Mouse (Mus musculus): ENCODE data around the gene Epop. TPM values are rescaled to one million over a fixed set of nuclear protein-coding genes. Genes with fewer than 3 reads are reported as not detected.
A peak's percentile ranks its signal among the peaks of the same experiment; 100 is the strongest.
"Not testable (repeated sequence)": the region's sequence is repeated elsewhere in the genome, so short reads cannot be mapped to it uniquely, and the experiment has no call there.

The Epop gene
- polyA plus RNA-seq, 1 experiment from 2014 or later = 14.3 TPM

DNA sequence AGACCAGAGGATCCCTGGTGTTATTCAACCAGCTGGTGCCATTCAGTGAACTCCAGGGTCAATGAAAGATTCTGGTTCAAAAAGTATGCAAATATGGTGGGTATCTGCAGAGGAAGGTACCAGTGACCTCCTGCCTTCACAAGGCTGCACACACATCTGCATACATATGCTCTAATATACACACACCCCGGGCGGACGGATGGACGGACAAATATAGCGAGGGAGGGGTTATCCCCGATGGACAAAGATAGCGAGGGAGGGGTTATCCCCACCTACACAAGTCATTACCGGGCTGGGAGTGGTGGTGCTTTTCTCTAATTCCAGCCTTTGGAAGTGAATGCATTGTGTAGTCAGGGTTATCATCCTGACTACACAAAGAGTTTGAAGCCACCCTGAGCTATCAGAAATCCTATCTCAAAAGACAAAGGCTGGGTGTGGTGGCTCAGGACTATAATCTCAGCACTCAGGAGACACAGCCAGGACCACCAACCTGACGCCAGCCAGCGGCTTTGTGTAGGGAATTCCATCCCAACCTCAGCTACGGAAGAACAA is 6.0 kb upstream of the Epop start:
- H3K27ac ChIP-seq = no peak overlapping the region
- H3K36me3 ChIP-seq = no peaks in the 10 kb centered on the region
- no peaks in the 10 kb centered on the region for H3K9me3 ChIP-seq
- no peak overlapping the region for H3K4me3 ChIP-seq
- DNase-seq (ENCODE audit: low spot score) = no peak
- peaks cover 8% of the 10 kb centered on the region for H3K4me1 ChIP-seq (replicated peaks)
- peaks cover 17% of the 10 kb centered on the region for H3K27me3 ChIP-seq (ENCODE audit: insufficient read depth, poor library complexity, severe bottlenecking)
- 89% methylated on average over 11 of the region's 11 CpGs for WGBS

DNA sequence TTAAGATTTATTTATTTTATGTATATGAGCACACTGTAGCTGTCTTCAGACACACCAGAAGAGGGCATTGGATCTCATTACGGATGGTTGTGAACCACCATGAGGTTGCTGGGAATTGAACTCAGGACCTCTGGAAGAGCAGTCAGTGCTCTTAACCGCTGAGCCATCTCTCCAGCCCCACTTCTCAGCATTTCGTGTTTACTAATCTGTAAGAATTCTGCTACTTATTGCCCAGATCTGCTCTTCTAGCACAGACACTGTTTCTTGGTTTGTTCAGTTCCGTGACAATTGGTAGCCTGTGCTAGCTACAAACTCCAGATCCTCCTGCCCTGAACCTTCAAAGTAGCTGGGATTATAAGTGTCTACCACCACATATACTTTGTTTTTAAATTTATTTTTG is 2.9 kb upstream of the Epop start:
- peaks cover 45% of the 10 kb centered on the region for H3K27me3 ChIP-seq (ENCODE audit: insufficient read depth, poor library complexity, severe bottlenecking)
- H3K4me3 ChIP-seq; H3K9me3 ChIP-seq; H3K27ac ChIP-seq; DNase-seq (ENCODE audit: low spot score); H3K36me3 ChIP-seq: not testable (repeated sequence)
- 85% methylated on average over 4 of the region's 4 CpGs for WGBS
- peaks cover 38% of the 10 kb centered on the region for H3K4me1 ChIP-seq (replicated peaks)

DNA sequence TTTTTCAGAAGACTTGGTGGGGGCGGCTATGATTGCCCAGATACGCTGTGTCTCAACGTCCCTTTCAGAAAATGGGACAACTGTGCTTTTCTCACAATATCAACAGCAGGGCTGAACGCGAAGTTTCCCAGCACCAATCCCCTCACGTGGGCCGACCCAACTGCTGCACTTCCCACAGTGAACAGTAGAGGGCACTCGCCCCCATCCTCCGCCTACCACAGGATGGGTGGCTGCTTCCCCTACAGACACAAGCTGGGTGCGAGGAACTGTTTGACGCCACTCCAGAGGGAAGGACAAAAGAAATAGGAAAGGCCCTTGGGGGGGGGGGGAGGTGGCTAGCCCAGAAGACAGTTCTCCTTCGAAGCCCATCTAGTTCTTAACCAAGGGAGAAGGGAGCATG is 2.4 kb upstream of the Epop start:
- H3K27ac ChIP-seq = no peak overlapping the region
- WGBS = 5% methylated on average over 12 of the region's 12 CpGs
- H3K36me3 ChIP-seq = no peaks in the 10 kb centered on the region
- peaks cover 50% of the 10 kb centered on the region for H3K27me3 ChIP-seq (ENCODE audit: insufficient read depth, poor library complexity, severe bottlenecking)
- no peaks in the 10 kb centered on the region for H3K9me3 ChIP-seq
- no peak overlapping the region for H3K4me3 ChIP-seq
- H3K4me1 ChIP-seq (replicated peaks) = peaks cover 44% of the 10 kb centered on the region
- peak; percentile 88 for DNase-seq (ENCODE audit: low spot score)

GRCm38 (mm10) chr11:97631500-97631899 is 2.0 kb upstream of the Epop start:
- 17% methylated on average over 5 of the region's 5 CpGs for WGBS
- Histone ChIP-seq H3K4me3 (no peak overlapping the region), H3K36me3 (no peaks in the 10 kb centered on the region)

GRCm38 (mm10) chr11:97631046-97631445 is 1.5 kb upstream of the Epop start:
- WGBS = 21% methylated on average over 2 of the region's 2 CpGs
- Histone ChIP-seq H3K9me3 (no peaks in the 10 kb centered on the region), H3K27ac (no peak overlapping the region), H3K4me3 (no peak overlapping the region), H3K36me3 (no peaks in the 10 kb centered on the region), H3K4me1 (replicated peaks) (peaks cover 52% of the 10 kb centered on the region), H3K27me3 (ENCODE audit: insufficient read depth, poor library complexity, severe bottlenecking) (peaks cover 59% of the 10 kb centered on the region)
- DNase-seq (ENCODE audit: low spot score) = no peak

More at GRCm38 (mm10) chr11:97631500-97631899, 2.0 kb upstream of the Epop start:
- Histone ChIP-seq H3K27ac (no peak overlapping the region), H3K27me3 (ENCODE audit: insufficient read depth, poor library complexity, severe bottlenecking) (peaks cover 55% of the 10 kb centered on the region), H3K9me3 (no peaks in the 10 kb centered on the region), H3K4me1 (replicated peaks) (peaks cover 48% of the 10 kb centered on the region)
- no peak for DNase-seq (ENCODE audit: low spot score)

DNA sequence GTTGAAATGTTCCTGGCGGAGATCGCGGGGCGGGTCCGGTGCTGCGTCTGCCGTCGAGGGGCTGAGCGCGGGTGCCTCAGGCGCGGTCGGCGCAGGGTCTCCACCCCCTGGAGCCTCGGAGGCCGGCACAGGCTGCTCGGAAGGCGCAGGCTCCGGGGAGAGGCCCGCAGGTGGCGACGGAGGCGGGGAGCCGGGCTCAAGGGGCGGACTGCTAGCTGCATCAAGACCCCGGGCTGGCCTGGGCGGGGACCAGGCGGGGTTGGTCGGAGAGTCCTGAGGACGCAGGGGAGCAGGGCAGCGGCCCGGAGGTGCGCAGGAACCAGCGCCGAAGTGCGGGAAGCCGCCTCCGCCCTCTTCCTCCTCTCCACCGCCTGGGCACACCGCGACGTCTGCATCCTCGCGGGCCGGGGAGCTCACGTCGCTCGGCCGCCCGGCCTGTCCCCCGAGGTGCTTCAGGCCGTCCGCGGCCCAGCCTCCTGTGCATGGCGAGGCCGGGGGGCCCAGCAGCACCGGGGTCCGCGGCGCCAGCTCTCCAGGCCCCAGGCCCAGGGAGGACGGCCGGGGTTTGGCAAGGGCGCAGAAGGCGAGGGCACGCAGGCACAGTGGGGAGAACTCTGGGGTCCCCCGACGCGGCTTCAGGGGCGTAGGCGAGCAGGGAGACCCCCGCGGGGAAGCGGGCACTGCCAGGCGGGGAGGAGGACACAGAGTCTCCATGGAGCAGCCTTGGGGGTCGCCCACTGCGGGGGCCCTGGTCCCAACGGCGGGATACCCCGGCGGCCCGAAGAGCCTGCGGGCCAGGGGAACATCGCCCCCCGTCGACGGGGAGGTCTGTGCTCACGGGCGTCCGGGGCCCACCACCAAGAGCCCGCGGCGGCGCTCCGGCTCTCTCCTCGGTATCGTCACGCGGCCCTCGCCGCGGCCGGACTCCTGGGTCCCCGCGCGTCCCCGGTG is 659 bp downstream of the Epop start:
- peaks cover 56% of the 10 kb centered on the region for H3K4me1 ChIP-seq (replicated peaks)
- WGBS = under 1% methylated on average over 106 of the region's 106 CpGs
- peak; percentile 68 for DNase-seq (ENCODE audit: low spot score)
- peaks cover 81% of the 10 kb centered on the region for H3K27me3 ChIP-seq (ENCODE audit: insufficient read depth, poor library complexity, severe bottlenecking)
- H3K27ac ChIP-seq = peak overlapping the region; percentile 93
- no peaks in the 10 kb centered on the region for H3K9me3 ChIP-seq
- H3K36me3 ChIP-seq = no peaks in the 10 kb centered on the region
- peak overlapping the region; percentile 82 for H3K4me3 ChIP-seq

- peak overlapping the region; percentile 93 for H3K27ac ChIP-seq
- under 1% methylated on average over 28 of the region's 28 CpGs for WGBS
Observed at GRCm38 (mm10) chr11:97628303-97628567, 1.3 kb downstream of the Epop start.

GRCm38 (mm10) chr11:97627556-97628302 is 1.8 kb downstream of the Epop start:
- peak overlapping the region; percentile 93 for H3K27ac ChIP-seq
- DNase-seq (ENCODE audit: low spot score) = peak; percentile 49
- under 1% methylated on average over 30 of the region's 30 CpGs for WGBS
- peak overlapping the region; percentile 82 for H3K4me3 ChIP-seq
- H3K9me3 ChIP-seq = no peaks in the 10 kb centered on the region
- H3K4me1 ChIP-seq (replicated peaks) = peaks cover 56% of the 10 kb centered on the region
- no peaks in the 10 kb centered on the region for H3K36me3 ChIP-seq
- H3K27me3 ChIP-seq (ENCODE audit: insufficient read depth, poor library complexity, severe bottlenecking) = peaks cover 93% of the 10 kb centered on the region

More at GRCm38 (mm10) chr11:97628303-97628567, 1.3 kb downstream of the Epop start:
- Histone ChIP-seq H3K4me3 (peak overlapping the region; percentile 82), H3K9me3 (no peaks in the 10 kb centered on the region), H3K27me3 (ENCODE audit: insufficient read depth, poor library complexity, severe bottlenecking) (peaks cover 88% of the 10 kb centered on the region), H3K36me3 (no peaks in the 10 kb centered on the region), H3K4me1 (replicated peaks) (peaks cover 56% of the 10 kb centered on the region)
- no peak for DNase-seq (ENCODE audit: low spot score)

- WGBS = 2% methylated on average over 10 of the region's 10 CpGs
- peaks cover 56% of the 10 kb centered on the region for H3K4me1 ChIP-seq (replicated peaks)
- H3K4me3 ChIP-seq = peak overlapping the region; percentile 82
- H3K27ac ChIP-seq = no peak overlapping the region
- no peaks in the 10 kb centered on the region for H3K36me3 ChIP-seq
- H3K9me3 ChIP-seq = no peaks in the 10 kb centered on the region
- peaks cover 89% of the 10 kb centered on the region for H3K27me3 ChIP-seq (ENCODE audit: insufficient read depth, poor library complexity, severe bottlenecking)
- DNase-seq (ENCODE audit: low spot score) = peak; percentile 40
Observed at GRCm38 (mm10) chr11:97626850-97627249, 2.7 kb downstream of the Epop start.

GRCm38 (mm10) chr11:97626431-97626830 is 3.1 kb downstream of the Epop start:
- 3% methylated on average over 13 of the region's 13 CpGs for WGBS
- no peak for DNase-seq (ENCODE audit: low spot score)
- H3K4me3 ChIP-seq = peak overlapping the region; percentile 82
- H3K4me1 ChIP-seq (replicated peaks) = peaks cover 56% of the 10 kb centered on the region
- H3K36me3 ChIP-seq = no peaks in the 10 kb centered on the region
- H3K9me3 ChIP-seq = no peaks in the 10 kb centered on the region
- no peak overlapping the region for H3K27ac ChIP-seq
- H3K27me3 ChIP-seq (ENCODE audit: insufficient read depth, poor library complexity, severe bottlenecking) = peaks cover 85% of the 10 kb centered on the region

DNA sequence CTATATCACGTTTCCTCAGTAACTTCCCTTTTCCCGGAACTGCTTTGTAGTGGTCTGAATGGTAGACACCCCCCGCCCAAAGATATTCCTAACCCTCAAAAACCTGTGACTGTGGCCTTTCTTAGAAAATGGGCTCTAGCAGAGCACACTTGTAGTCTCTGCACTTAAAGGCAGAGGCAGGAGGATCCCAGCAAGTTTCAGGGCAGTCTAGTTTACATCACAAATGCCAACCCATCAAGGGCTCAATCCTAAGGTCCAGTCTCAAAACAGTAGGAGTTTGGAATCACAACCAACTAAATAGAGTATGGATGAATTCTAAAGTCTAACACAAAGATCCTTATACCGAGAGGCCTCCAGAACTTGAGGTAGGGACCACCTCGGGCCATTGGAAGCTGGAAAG is 4.0 kb downstream of the Epop start:
- Histone ChIP-seq H3K36me3 (no peaks in the 10 kb centered on the region), H3K27me3 (ENCODE audit: insufficient read depth, poor library complexity, severe bottlenecking) (peaks cover 76% of the 10 kb centered on the region), H3K4me3 (no peak overlapping the region), H3K27ac (no peak overlapping the region), H3K4me1 (replicated peaks) (peaks cover 48% of the 10 kb centered on the region), H3K9me3 (no peaks in the 10 kb centered on the region)
- 72% methylated on average over 5 of the region's 5 CpGs for WGBS
- no peak for DNase-seq (ENCODE audit: low spot score)

GRCm38 (mm10) chr11:97623166-97623565 is 6.3 kb downstream of the Epop start:
- Histone ChIP-seq H3K36me3 (no peaks in the 10 kb centered on the region), H3K4me3 (no peak overlapping the region), H3K27ac (no peak overlapping the region), H3K27me3 (ENCODE audit: insufficient read depth, poor library complexity, severe bottlenecking) (peaks cover 72% of the 10 kb centered on the region), H3K9me3 (no peaks in the 10 kb centered on the region), H3K4me1 (replicated peaks) (peaks cover 25% of the 10 kb centered on the region)
- no peak for DNase-seq (ENCODE audit: low spot score)
- WGBS = 67% methylated on average over 9 of the region's 9 CpGs

DNA sequence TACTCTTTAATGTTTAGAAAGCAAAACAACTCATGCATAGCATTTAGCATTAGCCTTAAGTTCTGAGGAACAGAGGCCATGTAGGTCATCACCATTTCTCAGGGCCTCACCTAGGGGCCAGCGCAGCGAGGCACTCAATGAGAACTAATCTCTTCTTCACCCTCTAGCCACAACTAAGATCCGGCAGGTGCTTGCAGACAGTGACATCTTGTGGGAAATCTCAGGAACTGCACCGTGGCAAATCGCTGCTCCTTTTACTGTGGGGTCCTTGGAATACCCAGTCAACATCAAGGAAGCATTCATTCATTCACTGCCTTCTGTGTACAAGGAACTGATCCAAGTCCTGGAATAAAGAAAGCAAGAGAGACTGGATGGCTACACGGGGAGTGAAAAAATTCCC is 7.1 kb downstream of the Epop start:
- WGBS = 3% methylated on average over 6 of the region's 6 CpGs
- no peaks in the 10 kb centered on the region for H3K36me3 ChIP-seq
- H3K27me3 ChIP-seq (ENCODE audit: insufficient read depth, poor library complexity, severe bottlenecking) = peaks cover 72% of the 10 kb centered on the region
- no peaks in the 10 kb centered on the region for H3K9me3 ChIP-seq
- DNase-seq (ENCODE audit: low spot score) = peak; percentile 81
- peaks cover 17% of the 10 kb centered on the region for H3K4me1 ChIP-seq (replicated peaks)
- no peak overlapping the region for H3K4me3 ChIP-seq
- H3K27ac ChIP-seq = no peak overlapping the region
